Mouse (Mus musculus): Measurements from ENCODE around the gene Themis2.
A peak's percentile ranks its signal among the peaks of the same experiment; 100 is the strongest.
"Not testable (repeated sequence)": the region's sequence is repeated elsewhere in the genome, so short reads cannot be mapped to it uniquely, and the experiment has no call there.

The Themis2 gene

DNA sequence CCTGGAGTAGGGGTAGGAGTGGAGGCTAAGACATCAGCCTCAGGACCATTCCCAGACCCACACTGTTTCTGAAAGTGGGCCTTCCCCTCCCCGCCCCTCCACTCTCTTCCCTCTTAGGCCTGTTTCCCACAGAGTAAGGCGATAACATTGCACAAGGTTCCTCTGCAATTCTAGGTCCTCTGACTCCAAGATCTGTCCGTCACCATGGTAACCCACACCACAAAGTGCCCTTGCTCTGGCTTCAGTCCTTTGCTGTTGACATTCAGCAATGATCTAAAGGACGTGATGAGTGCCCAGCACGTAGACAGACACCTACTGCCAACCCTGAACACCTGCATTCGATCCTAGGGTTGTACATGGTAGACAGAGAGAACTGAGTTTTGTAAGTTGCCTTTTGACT is 43.2 kb downstream of the Themis2 start:
- no peak for DNase-seq (ENCODE audit: low spot score)

GRCm38 (mm10) chr4:132749258-132749982 is 46.8 kb downstream of the Themis2 start:
- no peak for DNase-seq (ENCODE audit: low spot score)

DNA sequence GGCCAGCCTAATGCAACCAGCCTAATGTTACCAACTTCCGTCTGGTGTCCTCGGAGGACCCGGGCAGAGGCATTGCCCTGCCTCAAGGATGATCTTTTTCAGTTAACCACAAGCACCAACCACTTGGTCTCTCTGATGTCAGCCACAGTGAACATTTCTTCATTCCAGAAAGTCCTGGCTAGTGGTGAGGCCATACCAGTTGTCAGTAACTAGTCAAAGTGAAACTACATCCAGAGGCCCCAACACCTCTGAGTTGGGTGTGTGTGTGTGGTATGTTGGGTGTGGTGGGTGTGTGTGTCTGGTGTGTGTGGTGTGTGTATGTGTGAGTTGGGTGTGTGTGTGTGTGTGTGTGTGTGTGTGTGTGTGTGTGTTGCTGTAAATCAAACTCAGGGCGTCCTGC is 47.4 kb downstream of the Themis2 start:
- no peak for DNase-seq (ENCODE audit: low spot score)

GRCm38 (mm10) chr4:132747664-132748259 is 48.4 kb downstream of the Themis2 start:
- no peak for DNase-seq (ENCODE audit: low spot score)

GRCm38 (mm10) chr4:132746911-132747517 is 49.2 kb downstream of the Themis2 start:
- no peak for DNase-seq (ENCODE audit: low spot score)

DNA sequence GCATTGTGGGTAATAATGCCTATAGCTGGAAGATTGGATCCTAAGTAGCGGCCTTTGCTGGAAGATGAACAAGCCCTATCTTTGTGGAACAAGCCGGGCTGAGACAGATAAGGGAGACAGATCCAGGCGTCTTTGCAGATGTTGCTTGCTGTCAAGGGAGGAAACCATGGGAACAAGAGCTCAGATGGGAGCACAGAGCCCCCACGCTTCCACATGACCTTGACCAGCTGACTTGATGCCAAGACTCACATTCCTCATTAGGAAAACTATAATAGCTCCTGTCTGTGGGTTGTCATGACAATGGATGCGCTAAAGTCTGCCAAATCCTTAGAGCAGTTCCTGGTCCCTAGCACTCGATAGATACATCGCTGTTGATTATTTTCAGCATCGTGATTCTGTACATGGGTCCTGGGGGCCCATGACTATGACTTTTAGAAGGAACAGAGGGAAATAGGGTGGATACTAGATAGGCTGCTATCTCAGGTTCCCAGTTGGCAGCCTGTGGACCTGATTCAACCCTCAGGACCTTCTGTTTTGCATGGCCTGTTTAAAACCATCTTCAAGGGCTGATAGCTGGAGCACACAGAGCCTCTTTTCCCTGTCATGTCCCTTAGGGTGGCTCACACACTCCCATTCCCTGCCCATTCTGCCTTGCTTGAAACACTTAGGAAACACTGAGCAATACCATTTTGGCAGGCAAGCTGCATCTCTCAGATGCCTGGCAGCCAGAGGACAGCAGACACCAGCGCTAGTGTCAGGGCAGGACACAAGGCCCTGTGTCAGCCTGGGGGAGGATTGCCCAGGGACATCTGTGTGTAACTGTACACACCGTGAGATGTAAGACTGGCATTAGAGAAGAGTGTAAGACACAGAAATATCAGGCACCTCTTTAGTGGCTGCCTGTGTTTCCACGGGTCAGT is 51.9 kb downstream of the Themis2 start:
- DNase-seq (ENCODE audit: low spot score) = peak; percentile 59

DNA sequence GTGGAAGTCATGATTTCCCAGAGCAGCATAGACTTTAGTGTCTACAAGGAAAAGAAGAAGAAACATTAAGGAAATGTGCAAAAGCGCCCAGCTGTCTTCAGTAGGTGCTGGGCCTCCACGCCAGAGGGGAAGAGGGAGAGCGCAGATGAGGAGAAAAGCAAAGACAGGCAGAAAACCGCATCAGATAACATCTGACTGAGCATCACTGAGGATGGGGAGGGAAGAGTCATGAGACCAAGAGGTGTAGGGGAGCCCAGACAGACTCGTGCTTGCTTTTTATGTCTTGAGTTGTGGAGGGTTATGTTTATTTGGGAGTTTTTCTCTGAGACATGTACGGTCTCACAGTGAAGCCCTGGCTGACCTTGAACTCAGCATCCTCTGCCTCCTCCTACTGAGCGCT is 54.7 kb downstream of the Themis2 start:
- DNase-seq (ENCODE audit: low spot score) = no peak

DNA sequence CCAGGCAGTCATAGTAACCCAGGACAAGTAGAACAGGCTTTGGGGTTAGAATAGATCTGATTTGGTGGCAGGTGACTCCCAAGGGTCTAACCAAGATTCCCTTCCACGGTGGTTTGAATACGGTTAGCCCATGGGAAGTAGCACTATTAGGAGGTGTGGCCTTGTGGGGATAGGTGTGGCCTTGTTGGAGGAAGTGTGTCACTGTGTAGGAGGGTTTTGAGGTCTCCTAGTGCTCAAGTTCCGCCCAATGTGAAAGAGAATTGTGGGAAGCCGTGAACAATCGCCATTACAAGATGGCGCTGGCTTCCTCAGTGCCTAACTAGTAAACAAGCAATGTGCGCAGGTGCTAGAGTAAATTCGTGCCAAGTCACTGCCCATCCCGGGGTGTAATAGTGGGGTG is 59.0 kb downstream of the Themis2 start:
- DNase-seq (ENCODE audit: low spot score) = not testable (repeated sequence)

GRCm38 (mm10) chr4:132735894-132736293 is 60.3 kb downstream of the Themis2 start:
- no peak for DNase-seq (ENCODE audit: low spot score)

- DNase-seq (ENCODE audit: low spot score) = no peak
Measured at GRCm38 (mm10) chr4:132735389-132735788, 60.8 kb downstream of the Themis2 start.

GRCm38 (mm10) chr4:132734766-132735165 is 61.4 kb downstream of the Themis2 start:
- no peak for DNase-seq (ENCODE audit: low spot score)

GRCm38 (mm10) chr4:132733071-132733770 is 63.0 kb downstream of the Themis2 start:
- DNase-seq (ENCODE audit: low spot score) = no peak

DNA sequence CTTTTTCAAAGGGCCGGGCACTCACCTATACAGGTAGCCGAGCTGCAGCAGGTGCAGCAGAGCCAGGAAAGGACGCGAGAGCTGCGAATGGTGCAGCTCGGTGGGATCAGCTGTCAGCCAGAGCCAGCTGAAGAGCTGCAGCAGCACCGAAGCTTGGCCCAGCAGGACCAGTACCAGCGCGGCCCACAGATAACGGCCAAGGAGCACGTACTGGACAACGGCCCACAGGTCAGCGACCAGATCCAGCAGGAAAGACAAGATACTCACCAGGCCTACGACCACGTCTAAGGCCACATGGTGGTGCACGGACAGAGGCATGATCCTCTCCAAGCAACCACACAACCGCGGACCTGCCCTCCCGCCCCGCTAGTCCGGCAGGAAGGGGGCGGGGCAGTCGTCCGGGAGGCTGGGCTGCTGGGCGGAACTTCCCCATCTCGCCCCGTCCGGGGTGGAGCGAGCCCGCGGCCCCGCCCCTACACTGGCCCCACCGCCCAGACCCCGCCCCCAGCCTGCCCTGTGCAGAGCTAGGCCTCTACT is 64.0 kb downstream of the Themis2 start, which contains the start of gene Xkr8:
TSS of gene Xkr8 (minus strand) at position 399 of the 537 bp plus-strand sequence.
- peak; percentile 92 for DNase-seq (ENCODE audit: low spot score)
